Mouse (Mus musculus) adrenal gland, postnatal 10 days (tissue): ENCODE results near the gene Agpat1. TPM values are rescaled to one million over a fixed set of nuclear protein-coding genes. Genes with fewer than 3 reads are reported as not detected.

Source experiments
- DNase-seq: peaks from one replicate; pipeline ENCODE4 v3.0.0; 2021; ENCODE audit warnings: mixed read lengths
- total RNA-seq, 2 experiments: library from RNA; stranded (reverse); gene quantifications; 2 replicates each; pipeline ENCODE4 v1.2.3; 2021

Agpat1 gene
- total RNA-seq, 2 experiments from 2014 or later: 92.7 TPM

DNA sequence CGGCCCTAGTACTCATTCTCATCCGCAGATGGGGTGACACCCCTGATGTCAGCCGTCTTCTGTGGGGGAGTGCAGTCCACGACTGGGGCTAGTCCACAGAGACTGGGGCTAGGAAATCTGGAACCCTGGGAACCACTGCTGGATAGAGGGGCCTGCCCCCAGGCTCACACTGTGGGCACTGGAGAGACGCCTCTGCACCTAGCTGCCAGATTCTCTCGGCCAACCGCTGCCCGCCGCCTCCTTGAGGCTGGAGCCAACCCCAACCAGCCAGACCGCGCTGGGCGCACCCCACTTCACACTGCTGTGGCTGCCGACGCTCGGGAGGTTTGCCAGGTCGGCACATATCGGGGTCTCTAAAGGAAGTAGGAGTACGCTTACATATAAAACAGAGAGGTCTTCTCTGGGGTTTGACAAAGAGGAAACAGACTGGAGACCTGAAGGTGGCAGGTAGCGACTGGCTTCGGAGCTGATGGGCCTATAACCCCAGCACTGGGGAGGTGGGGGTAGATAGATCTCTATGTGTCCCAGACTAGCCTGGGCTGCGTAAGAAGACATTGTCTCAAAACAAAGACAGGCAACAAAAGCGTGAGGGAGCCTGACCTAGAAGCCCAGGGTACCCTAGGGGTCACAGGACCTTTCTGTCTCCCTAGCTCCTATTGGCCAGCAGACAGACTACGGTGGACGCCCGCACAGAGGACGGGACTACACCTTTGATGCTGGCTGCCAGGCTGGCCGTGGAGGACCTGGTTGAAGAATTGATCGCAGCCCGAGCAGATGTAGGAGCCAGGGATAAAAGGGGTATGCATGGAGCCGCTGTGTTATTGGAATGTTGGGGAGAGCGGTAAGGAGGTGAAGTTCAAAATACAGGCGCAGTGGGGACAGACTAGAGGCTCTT, 17.9 kb upstream of the Agpat1 start:
- peak; percentile 20 for DNase-seq

- DNase-seq: peak; percentile 91
Observed at GRCm38 (mm10) chr17:34586796-34587422, 17.2 kb upstream of the Agpat1 start.

GRCm38 (mm10) chr17:34587423-34587811, 16.6 kb upstream of the Agpat1 start:
- DNase-seq: peak; percentile 99

DNA sequence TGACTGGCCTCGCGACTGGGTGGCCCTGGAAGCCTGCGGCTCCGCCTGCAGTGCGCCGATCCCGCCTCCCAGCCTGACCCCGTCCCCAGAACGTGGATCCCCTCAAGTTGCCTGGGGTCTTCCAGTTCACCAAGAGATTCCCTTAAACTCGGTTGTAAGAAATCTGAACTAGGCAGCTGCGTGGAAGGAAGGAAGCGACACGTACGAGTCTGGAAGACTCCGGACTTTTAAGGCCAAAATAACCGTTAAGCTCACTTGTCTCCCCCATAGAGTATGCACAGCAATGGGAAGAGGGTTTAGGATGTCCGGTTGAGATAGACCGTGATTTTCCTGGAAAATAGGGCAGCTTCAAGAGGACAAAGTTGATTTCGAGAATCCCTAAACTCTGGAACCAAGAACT, 16.2 kb upstream of the Agpat1 start:
- DNase-seq: no peak

DNA sequence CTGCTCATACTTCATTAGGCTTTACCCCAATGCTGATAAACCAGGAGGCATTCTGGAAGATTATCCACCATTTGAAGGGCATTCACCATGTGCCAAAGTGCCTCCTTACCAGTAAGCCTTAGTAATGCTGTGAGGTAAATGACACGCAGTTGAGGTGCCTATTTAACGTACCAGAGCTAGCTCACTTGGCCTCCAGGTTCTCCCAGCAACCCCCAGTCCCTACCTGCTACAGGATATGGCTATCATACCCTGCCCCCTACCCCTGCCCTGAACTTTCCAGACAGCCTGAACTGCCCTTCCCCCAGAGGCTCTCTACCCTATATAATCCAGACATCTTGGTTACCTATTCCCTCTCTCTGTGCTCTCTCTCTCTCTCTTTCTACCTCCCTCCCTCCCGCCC, 15.3 kb upstream of the Agpat1 start:
- DNase-seq: no peak

- no peak for DNase-seq
Observed at GRCm38 (mm10) chr17:34589206-34589605, 14.9 kb upstream of the Agpat1 start.

GRCm38 (mm10) chr17:34589681-34590101, 14.4 kb upstream of the Agpat1 start, which contains the start of gene Gpsm3:
Gene Gpsm3, plus strand, starts transcription at chr17:34589806.
- peak; percentile 54 for DNase-seq

DNA sequence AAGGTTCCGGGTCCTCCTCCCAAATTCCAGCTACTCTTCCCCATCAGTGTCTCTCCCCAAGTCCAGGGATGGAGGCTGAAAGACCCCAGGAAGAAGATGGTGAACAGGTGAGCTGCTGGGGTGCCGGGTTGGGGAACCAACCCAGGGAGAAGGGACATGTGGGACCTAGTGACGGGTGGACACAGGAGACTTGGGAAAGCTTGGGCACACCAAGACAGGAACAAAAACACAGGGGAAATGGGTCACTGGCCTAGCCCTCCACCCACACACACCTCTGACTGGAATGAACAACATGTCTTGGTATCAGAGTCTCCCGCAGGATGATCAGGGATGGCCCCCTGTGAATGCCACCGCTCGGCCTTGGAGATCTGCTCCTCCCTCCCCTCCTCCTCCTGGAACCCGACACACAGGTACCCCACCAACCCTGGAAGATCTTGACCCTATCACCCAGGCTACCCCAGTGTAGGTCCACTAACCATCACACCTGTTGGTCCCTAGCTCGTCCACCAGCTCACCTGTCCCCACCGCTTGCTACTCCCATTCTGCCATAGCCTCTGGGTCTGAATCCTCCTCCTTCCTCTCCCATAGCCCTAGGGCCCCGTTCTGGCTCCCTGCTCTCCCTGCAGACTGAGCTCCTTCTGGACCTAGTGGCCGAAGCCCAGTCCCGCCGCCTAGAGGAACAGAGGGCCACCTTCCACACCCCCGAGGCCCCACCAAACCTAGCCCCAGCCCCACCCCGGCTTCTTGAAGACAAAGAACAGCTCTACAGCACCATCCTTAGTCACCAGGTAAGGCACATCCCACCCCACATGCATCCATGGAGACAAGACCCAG, 13.7 kb upstream of the Agpat1 start:
- DNase-seq: no peak

GRCm38 (mm10) chr17:34591029-34591993, 12.8 kb upstream of the Agpat1 start, which contains the start of gene Pbx2:
Gene Pbx2, plus strand, starts transcription at chr17:34591266.
- peak; percentile 42 for DNase-seq

DNA sequence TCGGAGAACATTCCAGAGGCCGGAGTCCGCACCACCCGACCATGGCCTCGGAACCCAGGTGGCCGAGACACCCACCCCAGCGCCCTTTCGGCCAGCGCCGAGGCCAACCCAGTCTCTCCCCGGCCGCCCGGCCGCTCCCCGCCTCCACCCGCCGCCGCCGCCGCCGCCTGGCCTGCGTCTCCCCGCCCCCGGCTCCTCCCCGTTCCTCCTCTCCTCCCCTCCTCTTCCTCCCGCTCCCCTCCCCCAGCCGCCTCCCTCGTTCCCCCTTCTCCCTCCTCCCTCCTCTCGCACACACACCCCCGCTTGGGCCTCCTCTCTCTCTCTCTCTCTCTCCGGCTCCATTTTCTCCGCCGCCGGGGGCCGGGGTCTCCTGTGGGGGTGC, 12.1 kb upstream of the Agpat1 start:
- DNase-seq: peak; percentile 97

- peak; percentile 59 for DNase-seq
Observed at GRCm38 (mm10) chr17:34592581-34593549, 11.2 kb upstream of the Agpat1 start.

- no peak for DNase-seq
Observed at GRCm38 (mm10) chr17:34593752-34594525, 10.1 kb upstream of the Agpat1 start.

GRCm38 (mm10) chr17:34596098-34596497, 8.0 kb upstream of the Agpat1 start:
- peak; percentile 2 for DNase-seq

DNA sequence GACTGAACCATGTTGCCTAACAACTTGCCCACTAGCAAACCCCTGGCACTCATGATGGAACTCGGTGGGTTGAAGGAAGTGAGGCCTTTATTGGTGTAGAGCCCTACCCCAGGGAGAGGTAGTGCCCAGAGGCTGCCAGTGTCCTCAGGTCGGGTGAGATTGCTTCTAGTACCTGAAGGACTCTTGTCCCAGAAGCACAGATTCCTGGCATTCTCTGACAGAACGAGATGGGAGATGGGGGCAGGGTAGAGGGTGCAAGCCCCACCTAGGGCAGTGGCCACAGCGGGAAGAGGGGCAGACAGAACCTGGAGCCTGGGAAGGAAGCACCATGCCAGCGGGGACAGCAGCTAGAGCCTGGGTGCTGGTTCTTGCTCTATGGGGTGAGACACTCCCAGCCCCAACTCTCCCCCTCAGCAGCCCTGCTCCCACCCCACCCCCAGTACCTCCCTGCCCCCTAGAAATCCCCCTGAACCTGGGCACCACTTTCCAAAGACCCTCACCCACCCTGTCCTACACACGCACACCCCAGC, 6.4 kb upstream of the Agpat1 start, which contains the start of gene Ager:
Gene Ager, plus strand, starts transcription at position 297 of the 530 bp plus-strand sequence.
- DNase-seq: no peak

- DNase-seq: no peak
Observed at GRCm38 (mm10) chr17:34599891-34600290, 4.2 kb upstream of the Agpat1 start.

GRCm38 (mm10) chr17:34601796-34602195, 2.3 kb upstream of the Agpat1 start:
- DNase-seq: peak; percentile 1

- peak; percentile 98 for DNase-seq
Observed at GRCm38 (mm10) chr17:34603375-34604060, 544 bp upstream of the Agpat1 start, which contains the start of gene Rnf5. Gene Rnf5, minus strand, starts transcription at chr17:34603690.
